ENCODE assay signal across 9 mouse cellular contexts in the genomic region with DNA sequence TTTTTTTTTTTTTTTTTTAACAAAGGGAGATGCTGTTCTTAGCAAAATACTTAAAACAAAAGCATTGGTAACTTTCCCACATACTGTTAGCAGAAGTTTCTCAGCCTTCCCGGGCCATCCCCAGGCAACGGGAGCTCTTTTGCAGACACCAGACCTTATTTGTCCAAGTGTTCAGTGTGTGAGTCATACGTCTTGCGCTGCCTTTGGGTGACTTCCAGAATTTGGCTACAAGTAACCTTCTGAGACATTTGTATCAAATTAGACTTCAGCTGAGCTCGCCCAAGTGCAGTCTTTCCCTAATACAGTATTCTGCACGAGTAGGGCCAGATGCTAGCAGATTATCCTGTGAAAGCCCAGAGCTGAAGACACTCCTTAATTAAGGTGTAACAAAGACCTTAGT. TPM values are rescaled to one million over a fixed set of nuclear protein-coding genes. Genes with fewer than 3 reads are reported as not detected.
DNase-seq lines count a peak whose midpoint lies in the region; ATAC-seq lines count a peak whose summit lies in the region.
"Had no signal": no experiment of that assay in that cellular context is flagged by ENCODE, and none has a peak within 500 bp of the region (broad histone marks: within the 10 kb centered on the region; RNA-seq: fewer than 3 reads in every experiment).

No protein-coding gene starts in this region.

- no peak overlapping the region for H3K4me2 ChIP-seq in embryonic facial prominence, embryonic 14.5 days (ENCODE audit: low read depth, low read length)
- no peak overlapping the region for H3K4me2 ChIP-seq in kidney, embryonic 15.5 days
- H3K4me2 ChIP-seq in stomach, embryonic 15.5 days, result no peak overlapping the region
- H3K4me2 ChIP-seq: liver, embryonic 15.5 days had no signal

- H3K4me1 ChIP-seq in embryonic facial prominence, embryonic 14.5 days (ENCODE audit: control insufficient read depth, insufficient read depth, low read length), result no peaks in the 10 kb centered on the region
- peaks cover 12% of the 10 kb centered on the region; the same call in 1 of the 2 replicates for H3K4me1 ChIP-seq in embryonic facial prominence, embryonic 10.5 days
- H3K4me1 ChIP-seq in kidney, embryonic 15.5 days, result peaks cover 20% of the 10 kb centered on the region
- H3K4me1 ChIP-seq in stomach, embryonic 15.5 days, result peaks cover 15% of the 10 kb centered on the region; the same call in 1 of the 2 replicates
- H3K4me1 ChIP-seq: liver, embryonic 15.5 days had no signal

- peaks cover 42% of the 10 kb centered on the region for H3K36me3 ChIP-seq in embryonic facial prominence, embryonic 14.5 days (ENCODE audit: control insufficient read depth, insufficient read depth, low read length)
- H3K36me3 ChIP-seq in embryonic facial prominence, embryonic 10.5 days (replicated peaks), result no peaks in the 10 kb centered on the region
- peaks cover 7% of the 10 kb centered on the region; the same call in 1 of the 2 replicates for H3K36me3 ChIP-seq in kidney, embryonic 15.5 days
- 0 out of 2 replicates have a peak, but pooled peaks cover 5% of the 10 kb centered on the region for H3K36me3 ChIP-seq in stomach, embryonic 15.5 days
- H3K36me3 ChIP-seq: liver, embryonic 15.5 days had no signal

- H3K27ac ChIP-seq in embryonic facial prominence, embryonic 14.5 days (replicated peaks; ENCODE audit: low read depth, low read length), result no peak overlapping the region; the same call in 1 of the 2 replicates
- H3K27ac ChIP-seq in embryonic facial prominence, embryonic 10.5 days (replicated peaks), result no peak overlapping the region
- peak overlapping the region; percentile 73 for H3K27ac ChIP-seq in kidney, embryonic 15.5 days
- peak overlapping the region; percentile 84 for H3K27ac ChIP-seq in stomach, embryonic 15.5 days
- H3K27ac ChIP-seq: liver, embryonic 15.5 days had no signal

- peak; percentile 67; the same call in 1 of the 2 replicates for ATAC-seq in embryonic facial prominence, embryonic 14.5 days (ENCODE audit: low read depth)
- peak; percentile 48; the same call in 1 of the 2 replicates for ATAC-seq in kidney, embryonic 15.5 days (replicated peaks; ENCODE audit: low FRiP score)
- peak; percentile 58; the same call in 1 of the 2 replicates for ATAC-seq in stomach, embryonic 15.5 days (ENCODE audit: insufficient read depth, low FRiP score, low read depth)

- H3K4me3 ChIP-seq in embryonic facial prominence, embryonic 14.5 days (ENCODE audit: low read depth, low read length), result no peak overlapping the region
- H3K4me3 ChIP-seq in embryonic facial prominence, embryonic 10.5 days, result no peak overlapping the region
- no peak overlapping the region for H3K4me3 ChIP-seq in kidney, embryonic 15.5 days (replicated peaks)
- H3K4me3 ChIP-seq in stomach, embryonic 15.5 days (replicated peaks), result no peak overlapping the region
- H3K4me3 ChIP-seq: liver, embryonic 15.5 days had no signal

- peak; percentile 88 for DNase-seq in embryonic facial prominence, embryonic 14.5 days (ENCODE audit: low spot score)
- no peak for DNase-seq in embryonic facial prominence, embryonic 10.5 days (ENCODE audit: low spot score)
- peak; percentile 80 for DNase-seq in Muller cell, postnatal 12 days (ENCODE audit: inconsistent ontology term)
- DNase-seq in gastrocnemius, postnatal 36 days, result peak; percentile 61 to 71
- DNase-seq in thymus, postnatal 25 days, result no peak
- no peak for DNase-seq in cerebellum, postnatal 25 days

- H3K9me3 ChIP-seq in embryonic facial prominence, embryonic 14.5 days (ENCODE audit: control insufficient read depth, low read length), result no peaks in the 10 kb centered on the region
- no peaks in the 10 kb centered on the region for H3K9me3 ChIP-seq in embryonic facial prominence, embryonic 10.5 days
- no peaks in the 10 kb centered on the region for H3K9me3 ChIP-seq in kidney, embryonic 15.5 days (replicated peaks)
- no peaks in the 10 kb centered on the region for H3K9me3 ChIP-seq in stomach, embryonic 15.5 days
- H3K9me3 ChIP-seq: liver, embryonic 15.5 days had no signal

- intact Hi-C loops in gastrocnemius, postnatal 36 days (cut with DNase I), result loop anchor here (5.0 kb wide), 1 partner anchor 217 kb away; no protein-coding TSS in a partner anchor

- H3K27me3 ChIP-seq in embryonic facial prominence, embryonic 14.5 days (replicated peaks; ENCODE audit: control insufficient read depth, insufficient read depth, low read length), result no peaks in the 10 kb centered on the region
- no peaks in the 10 kb centered on the region for H3K27me3 ChIP-seq in embryonic facial prominence, embryonic 10.5 days (replicated peaks; ENCODE audit: low read depth, poor library complexity, severe bottlenecking)
- H3K27me3 ChIP-seq in kidney, embryonic 15.5 days, result no peaks in the 10 kb centered on the region
- no peaks in the 10 kb centered on the region for H3K27me3 ChIP-seq in stomach, embryonic 15.5 days (replicated peaks)
- H3K27me3 ChIP-seq: liver, embryonic 15.5 days had no signal

- WGBS in embryonic facial prominence, embryonic 14.5 days, result 29% methylated on average over 6 of the region's 6 CpGs
- 71% methylated on average over 6 of the region's 6 CpGs for WGBS in embryonic facial prominence, embryonic 10.5 days
- 63% methylated on average over 6 of the region's 6 CpGs for WGBS in kidney, embryonic 15.5 days
- WGBS in stomach, embryonic 15.5 days, result 33% methylated on average over 6 of the region's 6 CpGs

- no peak overlapping the region for H3K9ac ChIP-seq in embryonic facial prominence, embryonic 14.5 days (ENCODE audit: low read depth, low read length)
- no peak overlapping the region for H3K9ac ChIP-seq in kidney, embryonic 15.5 days
- no peak overlapping the region for H3K9ac ChIP-seq in stomach, embryonic 15.5 days
- H3K9ac ChIP-seq: liver, embryonic 15.5 days had no signal

RNA-seq across cellular contexts. Expression of a gene that starts 56.7 kb away (rescaled TPM):
- polyA plus RNA-seq in embryonic facial prominence, embryonic 14.5 days (2014; fragmentation: Nextera tagmentation; extraction: Ambion mirVana), result 16.3 and 20.9 TPM in 2 replicates
- 30.5 and 32.3 TPM in 2 replicates for polyA plus RNA-seq in embryonic facial prominence, embryonic 10.5 days (2016; fragmentation: Nextera tagmentation; extraction: Ambion mirVana)
- total RNA-seq in gastrocnemius, postnatal 36 days (2021), result 1 to 10 TPM; 6.7 to 8.0 TPM
- 29.0 and 30.8 TPM in 2 replicates for polyA plus RNA-seq in kidney, embryonic 15.5 days (2015; fragmentation: Nextera tagmentation; extraction: Ambion mirVana)
- 23.3 and 25.0 TPM in 2 replicates for polyA plus RNA-seq in stomach, embryonic 15.5 days (2015; fragmentation: Nextera tagmentation; extraction: Ambion mirVana)

Comparison
In these comparisons a context has a peak if more than half of its experiments do, and no peak if none do; other contexts are left out.
1. DNase-seq: peak in embryonic facial prominence, embryonic 14.5 days (single experiment), Muller cell, postnatal 12 days (single experiment) and gastrocnemius, postnatal 36 days (2 of 2); none in embryonic facial prominence, embryonic 10.5 days (single experiment), thymus, postnatal 25 days (single experiment) and cerebellum, postnatal 25 days (0 of 2).
2. H3K27ac ChIP-seq: peak in kidney, embryonic 15.5 days (single experiment) and stomach, embryonic 15.5 days (single experiment); none in embryonic facial prominence, embryonic 14.5 days (single experiment) and embryonic facial prominence, embryonic 10.5 days (single experiment).
3. Peak in every context shown above with its lines, with median percentiles within 50 percentile points of each other: ATAC-seq.